ENCODE assay signal across 28 mouse cellular contexts in genomic region chr12:80269303-80269702, GRCm38 (mm10).
"Had no signal": no experiment of that assay in that cellular context is flagged by ENCODE, and none has a peak within 500 bp of the region (broad histone marks: within the 10 kb centered on the region; RNA-seq: fewer than 3 reads in every experiment).

No protein-coding gene starts in this region.

- H3K4me2 ChIP-seq: heart, embryonic 11.5 days; heart, embryonic 13.5 days; heart, embryonic 15.5 days; hindbrain, embryonic 13.5 days; hindbrain, embryonic 15.5 days; intestine, embryonic 15.5 days; kidney, embryonic 15.5 days; limb, embryonic 13.5 days; limb, embryonic 15.5 days; liver, embryonic 12.5 days had no signal

- H3K27me3 ChIP-seq: heart, embryonic 13.5 days; hindbrain, embryonic 13.5 days; hindbrain, embryonic 15.5 days; intestine, embryonic 15.5 days; kidney, embryonic 15.5 days; limb, embryonic 13.5 days; limb, embryonic 15.5 days had no signal

- H3K36me3 ChIP-seq: heart, embryonic 13.5 days; heart, embryonic 15.5 days; hindbrain, embryonic 13.5 days; hindbrain, embryonic 15.5 days; intestine, embryonic 15.5 days; kidney, embryonic 15.5 days; limb, embryonic 13.5 days; limb, embryonic 15.5 days; liver, embryonic 12.5 days had no signal

- H3K9me3 ChIP-seq: heart, embryonic 13.5 days; heart, embryonic 15.5 days; hindbrain, embryonic 13.5 days; hindbrain, embryonic 15.5 days; intestine, embryonic 15.5 days; kidney, embryonic 15.5 days; limb, embryonic 13.5 days; limb, embryonic 15.5 days; liver, embryonic 12.5 days had no signal

- H3K4me3 ChIP-seq: heart, adult 2 months; heart, embryonic 13.5 days; heart, embryonic 15.5 days; hindbrain, embryonic 13.5 days; hindbrain, embryonic 15.5 days; intestine, embryonic 15.5 days; kidney, embryonic 15.5 days; limb, embryonic 13.5 days; limb, embryonic 15.5 days; liver, embryonic 12.5 days had no signal

- ATAC-seq: hindbrain, postnatal 0 days; inflammation-experienced regulatory T-cells, adult 6 months; intestine, embryonic 15.5 days; intestine, postnatal 0 days; liver, embryonic 12.5 days had no signal

- H3K9ac ChIP-seq: heart, embryonic 13.5 days; heart, embryonic 15.5 days; hindbrain, embryonic 13.5 days; hindbrain, embryonic 15.5 days; intestine, embryonic 15.5 days; kidney, embryonic 15.5 days; limb, embryonic 13.5 days; limb, embryonic 15.5 days; liver, embryonic 12.5 days; liver, embryonic 14.5 days had no signal

- H3K27ac ChIP-seq: heart, adult 2 months; heart, embryonic 13.5 days; heart, embryonic 15.5 days; hindbrain, embryonic 13.5 days; hindbrain, embryonic 15.5 days; hindbrain, postnatal 0 days; intestine, embryonic 15.5 days; kidney, embryonic 15.5 days; kidney, postnatal 0 days; limb, embryonic 13.5 days; limb, embryonic 15.5 days; liver, embryonic 12.5 days; liver, embryonic 14.5 days had no signal

- DNase-seq: gastrocnemius, postnatal 14 days; gastrocnemius, postnatal 36 days; heart, adult 11 months; heart, adult 2 months; heart, postnatal 14 days; heart, postnatal 36 days; kidney, adult 18-20 months; kidney, adult 9 months; kidney, postnatal 14 days; kidney, postnatal 36 days; layer of hippocampus, adult 9-11 months; layer of hippocampus, postnatal 36 days; left cerebral cortex, postnatal 4 days had no signal
